Mouse (Mus musculus): ENCODE measurements around the gene Chst12. TPM values are rescaled to one million over a fixed set of nuclear protein-coding genes. Genes with fewer than 3 reads are reported as not detected.
"Not testable (repeated sequence)": the region's sequence is repeated elsewhere in the genome, so short reads cannot be mapped to it uniquely, and the experiment has no call there.

The Chst12 gene
- polyA plus RNA-seq (2015; fragmentation: Nextera tagmentation; extraction: Ambion mirVana): 24.1 and 25.7 TPM in 2 replicates

- peak within 1 kb of the TSS; percentile 74 for H3K4me2 ChIP-seq (replicated peaks; ENCODE audit: low read depth, low read length)
- H3K27ac ChIP-seq (ENCODE audit: low read length): peak within 1 kb of the TSS; percentile 39
- peak within 1 kb of the TSS; percentile 77 for H3K9ac ChIP-seq (replicated peaks; ENCODE audit: low read length)
- WGBS: under 1% methylated on average over 38 of the region's 38 CpGs
- no peaks in the 10 kb centered on the region for H3K9me3 ChIP-seq (ENCODE audit: low read length)
- peaks cover 66% of the 10 kb centered on the region for H3K4me1 ChIP-seq (ENCODE audit: insufficient read depth, low read length)
- no peaks in the 10 kb centered on the region for H3K27me3 ChIP-seq (ENCODE audit: insufficient read depth, low read length)
- ATAC-seq (ENCODE audit: low FRiP score, low TSS enrichment): peak; percentile 93
- no peaks in the 10 kb centered on the region for H3K36me3 ChIP-seq (ENCODE audit: insufficient read depth, low read length)
- peak within 1 kb of the TSS; percentile 63 for H3K4me3 ChIP-seq (ENCODE audit: low read length)
Measured at GRCm38 (mm10) chr5:140505208-140505780, at the start of gene Chst12. Gene Chst12 (plus strand): TSS chr5:140505550.

GRCm38 (mm10) chr5:140461476-140461875 is 43.9 kb upstream of the Chst12 start:
- Histone ChIP-seq H3K4me2 (replicated peaks; ENCODE audit: low read depth, low read length) (no peak overlapping the region), H3K27ac (ENCODE audit: low read length) (no peak overlapping the region), H3K9ac (replicated peaks; ENCODE audit: low read length) (no peak overlapping the region), H3K27me3 (ENCODE audit: insufficient read depth, low read length) (no peaks in the 10 kb centered on the region), H3K4me3 (ENCODE audit: low read length) (no peak overlapping the region), H3K4me1 (ENCODE audit: insufficient read depth, low read length) (no peaks in the 10 kb centered on the region), H3K36me3 (ENCODE audit: insufficient read depth, low read length) (no peaks in the 10 kb centered on the region), H3K9me3 (ENCODE audit: low read length) (peaks cover 19% of the 10 kb centered on the region)
- 73% methylated on average over 3 of the region's 3 CpGs for WGBS
- ATAC-seq (ENCODE audit: low FRiP score, low TSS enrichment): no peak

GRCm38 (mm10) chr5:140463151-140463550 is 42.2 kb upstream of the Chst12 start:
- H3K36me3 ChIP-seq (ENCODE audit: insufficient read depth, low read length): not testable (repeated sequence)

GRCm38 (mm10) chr5:140464943-140465342 is 40.4 kb upstream of the Chst12 start:
- H3K4me2 ChIP-seq (replicated peaks; ENCODE audit: low read depth, low read length): no peak overlapping the region
- no peak overlapping the region for H3K27ac ChIP-seq (ENCODE audit: low read length)
- ATAC-seq (ENCODE audit: low FRiP score, low TSS enrichment): no peak
- no peaks in the 10 kb centered on the region for H3K4me1 ChIP-seq (ENCODE audit: insufficient read depth, low read length)
- no peaks in the 10 kb centered on the region for H3K36me3 ChIP-seq (ENCODE audit: insufficient read depth, low read length)
- H3K9me3 ChIP-seq (ENCODE audit: low read length): peaks cover 19% of the 10 kb centered on the region
- no peak overlapping the region for H3K4me3 ChIP-seq (ENCODE audit: low read length)
- 72% methylated on average over 2 of the region's 2 CpGs for WGBS
- H3K9ac ChIP-seq (replicated peaks; ENCODE audit: low read length): no peak overlapping the region
- no peaks in the 10 kb centered on the region for H3K27me3 ChIP-seq (ENCODE audit: insufficient read depth, low read length)

More at GRCm38 (mm10) chr5:140463151-140463550, 42.2 kb upstream of the Chst12 start:
- H3K27me3 ChIP-seq (ENCODE audit: insufficient read depth, low read length); H3K4me3 ChIP-seq (ENCODE audit: low read length); H3K27ac ChIP-seq (ENCODE audit: low read length); H3K9ac ChIP-seq (replicated peaks; ENCODE audit: low read length); H3K4me2 ChIP-seq (replicated peaks; ENCODE audit: low read depth, low read length); H3K4me1 ChIP-seq (ENCODE audit: insufficient read depth, low read length); ATAC-seq (ENCODE audit: low FRiP score, low TSS enrichment): not testable (repeated sequence)
- H3K9me3 ChIP-seq (ENCODE audit: low read length): peaks cover 19% of the 10 kb centered on the region
- WGBS: 80% methylated on average over 2 of the region's 2 CpGs

- ATAC-seq (ENCODE audit: low FRiP score, low TSS enrichment): no peak
- H3K9ac ChIP-seq (replicated peaks; ENCODE audit: low read length): no peak overlapping the region
- H3K4me3 ChIP-seq (ENCODE audit: low read length): no peak overlapping the region
- H3K27ac ChIP-seq (ENCODE audit: low read length): no peak overlapping the region
- H3K36me3 ChIP-seq (ENCODE audit: insufficient read depth, low read length): no peaks in the 10 kb centered on the region
- H3K9me3 ChIP-seq (ENCODE audit: low read length): peaks cover 4% of the 10 kb centered on the region; the same call in 1 of the 2 replicates
- WGBS: 74% methylated on average over 3 of the region's 3 CpGs
- H3K4me2 ChIP-seq (replicated peaks; ENCODE audit: low read depth, low read length): no peak overlapping the region
- H3K4me1 ChIP-seq (ENCODE audit: insufficient read depth, low read length): no peaks in the 10 kb centered on the region
- no peaks in the 10 kb centered on the region for H3K27me3 ChIP-seq (ENCODE audit: insufficient read depth, low read length)
Measured at GRCm38 (mm10) chr5:140472336-140472735, 33.0 kb upstream of the Chst12 start.

DNA sequence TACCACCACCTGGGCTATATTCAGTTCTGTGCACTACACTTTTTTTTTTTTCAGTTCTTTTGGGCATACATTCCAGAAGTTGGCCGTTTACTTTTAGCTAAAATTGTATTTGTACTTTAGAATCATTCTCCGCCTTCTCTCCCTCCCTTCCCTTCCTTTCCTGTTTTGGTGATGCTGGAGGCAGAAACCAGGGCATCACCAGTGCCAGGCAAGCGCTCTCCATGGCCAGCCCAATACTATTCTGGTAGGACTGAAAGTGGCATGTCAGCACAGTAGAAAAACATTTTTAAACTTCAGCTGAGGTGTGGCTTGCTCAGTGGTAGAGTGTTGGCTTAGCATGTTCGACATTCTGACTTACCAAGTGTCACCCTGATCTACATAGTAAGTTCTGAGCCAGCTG is 23.9 kb upstream of the Chst12 start:
- H3K27me3 ChIP-seq (ENCODE audit: insufficient read depth, low read length): no peaks in the 10 kb centered on the region
- WGBS: 73% methylated on average over 4 of the region's 4 CpGs

GRCm38 (mm10) chr5:140491142-140491541 is 14.2 kb upstream of the Chst12 start:
- no peaks in the 10 kb centered on the region for H3K9me3 ChIP-seq (ENCODE audit: low read length)
- no peak for ATAC-seq (ENCODE audit: low FRiP score, low TSS enrichment)

More for the DNA sequence above, 23.9 kb upstream of the Chst12 start:
- H3K4me3 ChIP-seq (ENCODE audit: low read length): no peak overlapping the region
- no peak for ATAC-seq (ENCODE audit: low FRiP score, low TSS enrichment)
- H3K36me3 ChIP-seq (ENCODE audit: insufficient read depth, low read length): no peaks in the 10 kb centered on the region
- H3K9ac ChIP-seq (replicated peaks; ENCODE audit: low read length): no peak overlapping the region
- H3K9me3 ChIP-seq (ENCODE audit: low read length): 0 out of 2 replicates have a peak, but pooled peaks cover 5% of the 10 kb centered on the region
- no peak overlapping the region for H3K27ac ChIP-seq (ENCODE audit: low read length)
- no peak overlapping the region for H3K4me2 ChIP-seq (replicated peaks; ENCODE audit: low read depth, low read length)
- no peaks in the 10 kb centered on the region for H3K4me1 ChIP-seq (ENCODE audit: insufficient read depth, low read length)

DNA sequence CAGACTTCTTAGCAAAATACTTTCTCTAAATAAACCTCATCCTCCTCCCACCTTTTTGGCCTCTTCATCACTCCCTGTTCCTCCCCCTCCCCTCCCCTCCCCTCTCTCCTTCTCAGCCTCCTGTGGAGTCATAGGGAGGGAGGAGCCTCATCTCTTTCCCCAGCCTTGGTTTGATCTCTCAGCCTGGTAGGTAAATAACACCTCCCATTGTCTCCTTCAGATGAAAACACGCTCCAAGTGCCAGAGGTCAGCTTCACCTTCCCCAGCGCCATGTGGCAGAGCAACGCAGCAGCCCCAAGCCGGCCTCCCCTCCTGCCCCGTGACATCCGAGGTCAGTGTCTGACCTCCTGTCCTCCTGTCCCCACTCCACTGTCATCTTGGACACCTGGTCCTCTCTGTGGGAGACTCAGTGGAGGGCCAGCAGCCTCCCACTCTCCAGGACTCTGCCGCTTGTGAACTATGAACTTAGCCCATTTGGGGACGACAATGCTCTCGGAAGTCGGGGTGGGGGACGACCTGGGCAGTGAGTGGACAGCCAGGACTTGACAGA is 12.6 kb upstream of the Chst12 start:
- ATAC-seq (ENCODE audit: low FRiP score, low TSS enrichment): no peak
- Histone ChIP-seq H3K9me3 (ENCODE audit: low read length) (no peaks in the 10 kb centered on the region), H3K4me3 (ENCODE audit: low read length) (no peak overlapping the region), H3K4me2 (replicated peaks; ENCODE audit: low read depth, low read length) (no peak overlapping the region), H3K9ac (replicated peaks; ENCODE audit: low read length) (no peak overlapping the region), H3K36me3 (ENCODE audit: insufficient read depth, low read length) (no peaks in the 10 kb centered on the region), H3K27ac (ENCODE audit: low read length) (no peak overlapping the region), H3K4me1 (ENCODE audit: insufficient read depth, low read length) (peaks cover 2% of the 10 kb centered on the region; the same call in 1 of the 2 replicates), H3K27me3 (ENCODE audit: insufficient read depth, low read length) (peaks cover 6% of the 10 kb centered on the region; the same call in 1 of the 2 replicates)
- WGBS: 9% methylated on average over 11 of the region's 11 CpGs

More at GRCm38 (mm10) chr5:140491142-140491541, 14.2 kb upstream of the Chst12 start:
- 49% methylated on average over 6 of the region's 6 CpGs for WGBS
- H3K4me1 ChIP-seq (ENCODE audit: insufficient read depth, low read length): peaks cover 2% of the 10 kb centered on the region; the same call in 1 of the 2 replicates
- no peak overlapping the region for H3K4me3 ChIP-seq (ENCODE audit: low read length)
- peaks cover 6% of the 10 kb centered on the region for H3K27me3 ChIP-seq (ENCODE audit: insufficient read depth, low read length)
- H3K4me2 ChIP-seq (replicated peaks; ENCODE audit: low read depth, low read length): no peak overlapping the region
- no peaks in the 10 kb centered on the region for H3K36me3 ChIP-seq (ENCODE audit: insufficient read depth, low read length)
- H3K9ac ChIP-seq (replicated peaks; ENCODE audit: low read length): no peak overlapping the region
- H3K27ac ChIP-seq (ENCODE audit: low read length): no peak overlapping the region

DNA sequence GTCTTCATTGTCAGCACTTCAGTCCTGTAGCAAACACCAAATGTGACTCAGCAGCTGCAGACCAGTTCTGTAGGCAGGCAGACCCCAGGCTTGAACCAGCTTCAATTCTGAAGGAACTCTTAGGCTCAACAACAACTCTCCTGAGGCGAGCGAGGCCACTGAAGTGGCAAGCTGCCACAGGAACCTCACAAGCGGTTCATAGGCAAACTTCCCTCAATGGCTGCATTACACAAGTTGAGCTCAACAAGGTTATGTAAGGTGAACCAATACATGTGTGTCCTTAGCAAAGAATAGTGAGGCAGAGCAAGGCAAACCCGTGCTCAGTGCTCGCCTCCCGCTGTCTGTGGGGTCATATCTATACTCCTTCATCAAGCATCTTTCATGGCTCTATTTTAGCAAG is 7.2 kb upstream of the Chst12 start:
- no peak overlapping the region for H3K4me2 ChIP-seq (replicated peaks; ENCODE audit: low read depth, low read length)
- ATAC-seq (ENCODE audit: low FRiP score, low TSS enrichment): no peak
- H3K36me3 ChIP-seq (ENCODE audit: insufficient read depth, low read length): no peaks in the 10 kb centered on the region
- peaks cover 16% of the 10 kb centered on the region for H3K4me1 ChIP-seq (ENCODE audit: insufficient read depth, low read length)
- H3K4me3 ChIP-seq (ENCODE audit: low read length): no peak overlapping the region
- no peak overlapping the region for H3K9ac ChIP-seq (replicated peaks; ENCODE audit: low read length)
- 78% methylated on average over 6 of the region's 6 CpGs for WGBS
- no peak overlapping the region for H3K27ac ChIP-seq (ENCODE audit: low read length)
- no peaks in the 10 kb centered on the region for H3K27me3 ChIP-seq (ENCODE audit: insufficient read depth, low read length)
- no peaks in the 10 kb centered on the region for H3K9me3 ChIP-seq (ENCODE audit: low read length)

- H3K4me3 ChIP-seq (ENCODE audit: low read length): no peak overlapping the region
- H3K27me3 ChIP-seq (ENCODE audit: insufficient read depth, low read length): no peaks in the 10 kb centered on the region
- no peaks in the 10 kb centered on the region for H3K36me3 ChIP-seq (ENCODE audit: insufficient read depth, low read length)
- H3K27ac ChIP-seq (ENCODE audit: low read length): no peak overlapping the region
- no peak overlapping the region for H3K4me2 ChIP-seq (replicated peaks; ENCODE audit: low read depth, low read length)
- no peaks in the 10 kb centered on the region for H3K9me3 ChIP-seq (ENCODE audit: low read length)
- no peak for ATAC-seq (ENCODE audit: low FRiP score, low TSS enrichment)
- no peak overlapping the region for H3K9ac ChIP-seq (replicated peaks; ENCODE audit: low read length)
- H3K4me1 ChIP-seq (ENCODE audit: insufficient read depth, low read length): peaks cover 27% of the 10 kb centered on the region
- 88% methylated on average over 6 of the region's 6 CpGs for WGBS
Measured at GRCm38 (mm10) chr5:140500736-140501135, 4.6 kb upstream of the Chst12 start.
